ENCODE assay signal across 32 mouse cellular contexts in genomic region chr8:64377830-64378229, GRCm38 (mm10).
"Had no signal": no experiment of that assay in that cellular context is flagged by ENCODE, and none has a peak within 500 bp of the region (broad histone marks: within the 10 kb centered on the region; RNA-seq: fewer than 3 reads in every experiment).

No protein-coding gene starts in this region.

- H3K9ac ChIP-seq: heart, embryonic 12.5 days; heart, embryonic 13.5 days; heart, embryonic 15.5 days; hindbrain, embryonic 12.5 days; hindbrain, embryonic 13.5 days; hindbrain, embryonic 14.5 days; hindbrain, embryonic 15.5 days; intestine, embryonic 15.5 days; kidney, embryonic 15.5 days had no signal

- H3K4me2 ChIP-seq: heart, embryonic 11.5 days; heart, embryonic 12.5 days; heart, embryonic 13.5 days; heart, embryonic 15.5 days; hindbrain, embryonic 12.5 days; hindbrain, embryonic 13.5 days; hindbrain, embryonic 14.5 days; hindbrain, embryonic 15.5 days; intestine, embryonic 15.5 days; kidney, embryonic 15.5 days had no signal

- H3K36me3 ChIP-seq: heart, embryonic 10.5 days; heart, embryonic 12.5 days; heart, embryonic 13.5 days; heart, embryonic 15.5 days; hindbrain, embryonic 10.5 days; hindbrain, embryonic 12.5 days; hindbrain, embryonic 13.5 days; hindbrain, embryonic 15.5 days; intestine, embryonic 15.5 days; kidney, embryonic 15.5 days had no signal

- H3K27me3 ChIP-seq: heart, embryonic 12.5 days; heart, embryonic 13.5 days; heart, embryonic 15.5 days; hindbrain, embryonic 12.5 days; hindbrain, embryonic 13.5 days; hindbrain, embryonic 15.5 days; intestine, embryonic 15.5 days; kidney, embryonic 15.5 days had no signal

- H3K27ac ChIP-seq: heart, embryonic 10.5 days; heart, embryonic 13.5 days; heart, embryonic 15.5 days; hindbrain, embryonic 10.5 days; hindbrain, embryonic 12.5 days; hindbrain, embryonic 13.5 days; hindbrain, embryonic 14.5 days; hindbrain, embryonic 15.5 days; hindbrain, postnatal 0 days; intestine, embryonic 15.5 days; kidney, embryonic 15.5 days; kidney, postnatal 0 days; layer of hippocampus, adult 2 months; left cerebral cortex, adult 2 months had no signal

- H3K4me1 ChIP-seq: heart, embryonic 10.5 days; heart, embryonic 12.5 days; heart, embryonic 13.5 days; heart, embryonic 15.5 days; hindbrain, embryonic 10.5 days; hindbrain, embryonic 12.5 days; hindbrain, embryonic 13.5 days; hindbrain, embryonic 15.5 days; intestine, embryonic 15.5 days; kidney, embryonic 15.5 days had no signal

- H3K9me3 ChIP-seq: heart, embryonic 10.5 days; heart, embryonic 12.5 days; heart, embryonic 13.5 days; heart, embryonic 15.5 days; hindbrain, embryonic 10.5 days; hindbrain, embryonic 12.5 days; hindbrain, embryonic 13.5 days; hindbrain, embryonic 15.5 days; intestine, embryonic 15.5 days; kidney, embryonic 15.5 days had no signal

- DNase-seq: heart, postnatal 10 days; heart, postnatal 14 days; heart, postnatal 36 days; heart, postnatal 4 days; kidney, adult 11 months; kidney, adult 18-20 months; kidney, adult 2 months; kidney, adult 8-10 months; kidney, adult 9 months; kidney, postnatal 10 days; kidney, postnatal 14 days; kidney, postnatal 25 days; kidney, postnatal 36 days; kidney, postnatal 4 days; layer of hippocampus, adult 9-11 months; layer of hippocampus, postnatal 36 days had no signal

- H3K4me3 ChIP-seq: heart, embryonic 10.5 days; heart, embryonic 12.5 days; heart, embryonic 13.5 days; heart, embryonic 15.5 days; hindbrain, embryonic 10.5 days; hindbrain, embryonic 12.5 days; hindbrain, embryonic 13.5 days; hindbrain, embryonic 15.5 days; intestine, embryonic 15.5 days; kidney, embryonic 15.5 days; layer of hippocampus, adult 2 months; left cerebral cortex, adult 2 months had no signal
